Mouse (Mus musculus) limb, embryonic 12.5 days (tissue): ENCODE data around the gene Txndc11. TPM values are rescaled to one million over a fixed set of nuclear protein-coding genes. Genes with fewer than 3 reads are reported as not detected.

Experiments
- ATAC-seq: fragments of 200-750 bp; cut with Nextera tagmentation; 2 replicates; pipeline ENCODE4 v1.8.0; 2017; ENCODE audit warnings: low read depth, moderate TSS enrichment; ENCODE audit not compliant: insufficient number of reproducible peaks, insufficient read depth, low FRiP score, low TSS enrichment
- H3K27ac ChIP-seq: fragments of 300-500 bp; sonication (generic); 2 replicates; pipeline ENCODE4 v1.5.1; 2016; ENCODE audit warnings: mild to moderate bottlenecking, moderate library complexity
- H3K27me3 ChIP-seq: fragments of 300-500 bp; sonication (generic); 2 replicates; pipeline ENCODE4 v1.6.1; 2016; ENCODE audit warnings: mild to moderate bottlenecking, moderate library complexity
- H3K36me3 ChIP-seq: fragments of 300-500 bp; sonication (generic); 2 replicates; pipeline ENCODE4 v1.6.1; 2016; ENCODE audit warnings: mild to moderate bottlenecking, moderate library complexity
- H3K4me1 ChIP-seq: fragments of 300-500 bp; sonication (generic); replicated peaks from 2 replicates; pipeline ENCODE4 v1.6.1; 2016
- H3K4me2 ChIP-seq: fragments of 300-500 bp; sonication (generic); 2 replicates; pipeline ENCODE4 v1.6.1; 2016; ENCODE audit warnings: mild to moderate bottlenecking, moderate library complexity
- H3K4me3 ChIP-seq: fragments of 300-500 bp; sonication (generic); replicated peaks from 2 replicates; pipeline ENCODE4 v1.5.1; 2016; ENCODE audit warnings: mild to moderate bottlenecking
- H3K9ac ChIP-seq: fragments of 300-500 bp; sonication (generic); replicated peaks from 2 replicates; pipeline ENCODE4 v1.6.1; 2016; ENCODE audit warnings: mild to moderate bottlenecking, moderate library complexity
- H3K9me3 ChIP-seq: fragments of 300-500 bp; sonication (generic); 2 replicates; pipeline ENCODE4 v1.6.1; 2016; ENCODE audit warnings: mild to moderate bottlenecking, moderate library complexity
- WGBS: fragments of 180-500 bp; shearing (Covaris S2); methylation state at CpG from one replicate; pipeline ENCODE4 v1.1.7; 2016; 5-methylcytosine and 5-hydroxymethylcytosine counted together
- microRNA-seq: library from miRNA; unstranded; fragments of <30 nt; microRNA quantifications from one replicate; pipeline ENCODE4, GENCODE M21; 2017
- polyA plus RNA-seq: library from polyadenylated mRNA; unstranded; fragments of >200 nt; fragmentation: Nextera tagmentation; extraction: Ambion mirVana; gene quantifications from 2 replicates; pipeline ENCODE4 v1.2.1, GENCODE M21; 2016

Txndc11 gene
- polyA plus RNA-seq, 1 experiment from 2014 or later, result 39.5 TPM

DNA sequence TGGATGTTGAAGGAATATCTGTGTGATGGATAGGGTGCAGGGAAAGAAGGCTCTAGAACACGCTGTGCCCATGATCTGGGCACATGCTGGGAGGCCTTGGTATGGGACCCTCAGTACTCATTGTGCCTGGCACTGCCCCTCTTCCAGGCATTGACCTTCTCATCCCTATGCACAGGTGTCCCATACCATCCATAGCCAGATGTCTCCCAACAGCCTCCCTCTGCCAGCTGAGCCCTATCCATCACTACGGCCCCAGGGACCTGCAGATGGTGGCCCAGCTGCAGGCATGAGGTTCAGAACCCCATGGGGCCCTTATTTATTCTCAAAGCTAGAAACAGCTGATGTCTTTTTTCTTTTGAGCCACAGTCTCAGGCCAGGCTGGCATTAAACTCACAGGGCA, 93.8 kb downstream of the Txndc11 start:
- Histone ChIP-seq H3K27me3 (peaks cover 4% of the 10 kb centered on the region; the same call in 1 of the 2 replicates), H3K9me3 (no peaks in the 10 kb centered on the region), H3K4me1 (no peaks in the 10 kb centered on the region), H3K4me3 (no peak overlapping the region), H3K36me3 (no peaks in the 10 kb centered on the region), H3K27ac (no peak overlapping the region), H3K4me2 (no peak overlapping the region), H3K9ac (no peak overlapping the region)
- no peak for ATAC-seq
- 79% methylated on average over 2 of the region's 2 CpGs for WGBS

DNA sequence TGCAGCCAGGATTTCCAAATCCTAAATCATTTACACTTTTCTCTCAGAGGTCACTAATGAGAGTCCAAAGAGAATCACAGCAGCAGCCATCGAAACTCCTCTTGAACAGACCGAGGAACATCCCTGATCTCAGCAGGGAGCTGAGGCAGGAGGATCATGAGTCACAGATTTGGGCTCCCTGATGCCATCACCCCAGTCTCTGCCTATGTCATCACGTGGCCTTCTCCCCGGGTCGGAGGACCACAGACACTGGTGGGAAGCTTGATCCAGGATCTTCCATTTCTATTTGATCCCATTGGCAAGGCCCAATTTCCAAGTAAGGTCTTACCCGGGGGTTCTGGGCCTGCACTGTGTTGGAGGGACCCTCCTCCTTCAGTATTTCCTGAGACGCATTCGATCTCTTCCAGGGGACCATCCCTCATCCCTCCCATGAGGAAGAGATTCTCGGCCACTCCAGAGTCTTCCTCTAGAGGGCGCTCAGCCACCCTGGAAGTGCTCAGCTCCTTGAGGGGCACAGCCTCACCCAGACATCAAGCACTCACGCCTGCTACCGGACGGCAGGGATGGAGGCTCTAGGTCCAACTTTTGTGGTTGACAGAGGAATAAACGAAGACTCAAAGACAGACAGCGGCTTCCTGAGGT, 98.5 kb downstream of the Txndc11 start:
- Histone ChIP-seq H3K36me3 (no peaks in the 10 kb centered on the region), H3K4me1 (0 out of 2 replicates have a peak, but pooled peaks cover 5% of the 10 kb centered on the region), H3K9me3 (no peaks in the 10 kb centered on the region), H3K9ac (no peak overlapping the region), H3K27ac (no peak overlapping the region), H3K27me3 (peaks cover 4% of the 10 kb centered on the region; the same call in 1 of the 2 replicates), H3K4me2 (no peak overlapping the region), H3K4me3 (no peak overlapping the region)
- 24% methylated on average over 15 of the region's 15 CpGs for WGBS
- ATAC-seq, result no peak

DNA sequence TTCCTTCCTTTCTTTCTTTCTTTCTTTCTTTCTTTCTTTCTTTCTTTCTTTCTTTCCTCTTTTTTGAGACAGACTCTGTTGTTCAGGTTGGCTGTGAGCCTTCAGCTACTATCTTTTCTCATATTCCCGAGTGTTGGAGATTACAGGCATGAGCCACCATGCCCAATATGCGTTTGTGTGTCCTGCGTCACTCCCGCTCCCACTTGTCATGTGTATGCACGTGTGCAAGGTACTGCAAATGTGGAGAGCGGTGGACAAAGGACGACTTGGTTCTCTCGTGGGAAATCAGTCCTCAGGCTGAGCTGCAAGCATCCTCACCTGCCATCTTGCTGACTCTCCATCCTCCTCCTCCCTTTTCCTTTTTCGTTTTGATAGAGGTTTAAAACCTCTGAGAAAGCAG, 99.2 kb downstream of the Txndc11 start:
- Histone ChIP-seq H3K4me1 (0 out of 2 replicates have a peak, but pooled peaks cover 5% of the 10 kb centered on the region), H3K27me3 (peaks cover 4% of the 10 kb centered on the region; the same call in 1 of the 2 replicates), H3K9ac (no peak overlapping the region), H3K4me2 (no peak overlapping the region), H3K4me3 (no peak overlapping the region), H3K9me3 (no peaks in the 10 kb centered on the region), H3K36me3 (no peaks in the 10 kb centered on the region), H3K27ac (no peak overlapping the region)
- ATAC-seq, result no peak
- WGBS, result 87% methylated on average over 9 of the region's 9 CpGs

DNA sequence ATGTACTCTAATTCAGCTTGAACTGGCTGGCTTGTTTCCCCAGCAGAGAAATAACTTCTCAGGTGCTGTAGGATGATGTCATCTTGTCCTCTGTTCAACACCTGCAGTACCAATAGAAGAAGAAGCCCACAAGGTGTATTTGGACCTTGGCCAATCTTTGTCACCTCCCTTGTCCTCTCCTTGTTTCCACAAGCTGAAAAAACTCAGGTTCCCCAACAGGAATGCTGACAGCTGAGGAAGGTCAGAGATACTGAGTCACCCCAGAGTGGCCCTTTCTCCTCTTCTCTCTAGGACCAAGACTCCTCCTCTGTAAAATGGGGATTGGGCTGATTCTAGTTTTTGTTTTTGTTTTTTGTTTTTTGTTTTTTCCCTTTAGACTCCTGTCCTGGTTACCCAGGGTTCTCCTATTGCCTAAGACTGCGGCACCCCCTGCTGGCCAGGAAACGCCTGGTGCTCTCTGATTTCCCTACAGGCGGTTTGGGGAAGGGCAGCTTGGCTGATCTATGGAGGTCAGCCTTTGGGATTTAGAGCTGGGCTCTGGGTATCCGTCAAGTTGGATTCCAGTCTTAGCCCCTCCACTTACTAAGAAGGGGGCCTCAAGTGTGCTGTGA, 100.2 kb downstream of the Txndc11 start:
- H3K4me2 ChIP-seq, result no peak overlapping the region
- H3K4me1 ChIP-seq, result 0 out of 2 replicates have a peak, but pooled peaks cover 5% of the 10 kb centered on the region
- no peak overlapping the region for H3K4me3 ChIP-seq
- no peaks in the 10 kb centered on the region for H3K36me3 ChIP-seq
- H3K27me3 ChIP-seq, result peaks cover 4% of the 10 kb centered on the region; the same call in 1 of the 2 replicates
- no peak overlapping the region for H3K9ac ChIP-seq
- H3K27ac ChIP-seq, result no peak overlapping the region
- no peaks in the 10 kb centered on the region for H3K9me3 ChIP-seq
- 0 out of 2 replicates have a peak, but pooled peaks have one; percentile 57 for ATAC-seq
- under 1% methylated on average over 4 of the region's 4 CpGs for WGBS

DNA sequence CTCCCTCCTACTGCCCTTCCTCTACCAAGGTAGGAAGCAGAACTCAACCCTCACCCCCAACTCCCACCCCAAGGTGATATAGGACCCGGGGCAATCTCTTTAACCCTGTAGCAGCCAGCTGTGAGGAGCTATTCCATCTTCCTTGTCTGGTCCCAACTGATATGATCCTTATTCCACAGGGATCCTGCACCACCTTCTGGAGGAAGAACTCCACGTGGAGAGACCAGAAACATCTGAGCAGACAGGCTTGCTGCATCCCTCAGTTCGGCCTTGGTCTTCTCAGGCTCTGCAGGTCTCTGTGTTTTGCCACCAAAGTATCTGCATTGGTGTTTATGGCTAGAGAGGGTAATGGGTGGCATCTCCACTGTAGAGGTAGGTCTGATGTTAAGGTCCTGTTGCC, 103.1 kb downstream of the Txndc11 start:
- Histone ChIP-seq H3K36me3 (no peaks in the 10 kb centered on the region), H3K9ac (no peak overlapping the region), H3K27me3 (no peaks in the 10 kb centered on the region), H3K4me2 (no peak overlapping the region), H3K27ac (no peak overlapping the region), H3K4me1 (0 out of 2 replicates have a peak, but pooled peaks cover 5% of the 10 kb centered on the region), H3K4me3 (no peak overlapping the region), H3K9me3 (no peaks in the 10 kb centered on the region)
- no peak for ATAC-seq
- 57% methylated on average over 3 of the region's 3 CpGs for WGBS

DNA sequence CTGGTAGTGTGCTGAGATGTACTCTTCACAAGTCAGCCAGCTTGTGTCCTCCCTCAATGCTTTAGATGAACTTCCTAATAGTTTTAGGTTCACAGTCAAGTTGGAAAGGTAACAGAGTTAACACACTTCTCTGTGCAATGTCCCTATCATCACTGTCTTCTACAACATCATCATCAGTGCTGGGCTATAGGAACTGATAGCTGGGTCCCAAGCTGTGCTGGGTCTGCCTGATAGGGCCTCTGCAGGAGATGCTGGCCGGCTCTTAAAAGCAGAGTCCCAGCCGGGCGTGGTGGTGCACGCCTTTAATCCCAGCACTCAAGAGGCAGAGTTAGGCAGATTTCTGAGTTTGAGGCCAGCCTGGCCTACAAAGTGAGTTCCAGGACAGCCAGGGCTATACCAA, 103.6 kb downstream of the Txndc11 start:
- no peak for ATAC-seq
- H3K9ac ChIP-seq, result no peak overlapping the region
- no peaks in the 10 kb centered on the region for H3K27me3 ChIP-seq
- H3K36me3 ChIP-seq, result no peaks in the 10 kb centered on the region
- 0 out of 2 replicates have a peak, but pooled peaks cover 5% of the 10 kb centered on the region for H3K4me1 ChIP-seq
- no peaks in the 10 kb centered on the region for H3K9me3 ChIP-seq
- H3K4me3 ChIP-seq, result no peak overlapping the region
- H3K4me2 ChIP-seq, result no peak overlapping the region
- WGBS, result 81% methylated on average over 4 of the region's 4 CpGs
- H3K27ac ChIP-seq, result no peak overlapping the region

DNA sequence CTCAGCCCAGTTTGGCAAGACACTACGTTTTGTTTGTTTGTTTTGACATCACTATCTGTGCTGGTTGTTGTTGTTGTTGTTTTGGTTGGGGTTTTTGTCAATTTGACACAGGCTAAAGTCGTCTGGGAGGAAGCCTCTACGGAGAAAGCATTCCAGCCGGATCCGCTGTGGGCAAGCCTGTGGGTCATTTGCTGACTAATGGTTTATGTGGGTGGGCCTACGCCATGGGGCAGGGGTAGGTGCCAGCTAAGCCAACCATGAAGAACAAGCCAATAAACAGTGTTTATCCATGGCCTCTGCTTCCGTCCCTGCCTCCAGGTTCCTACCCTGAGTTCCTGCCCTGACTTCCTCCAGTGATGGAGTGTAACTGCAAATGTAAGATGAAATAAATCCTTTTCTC, 106.2 kb downstream of the Txndc11 start:
- Histone ChIP-seq H3K4me2 (no peak overlapping the region), H3K36me3 (no peaks in the 10 kb centered on the region)
- WGBS, result 82% methylated on average over 7 of the region's 7 CpGs

More for the DNA sequence above, 106.2 kb downstream of the Txndc11 start:
- H3K4me1 ChIP-seq, result no peaks in the 10 kb centered on the region
- no peak overlapping the region for H3K27ac ChIP-seq
- H3K4me3 ChIP-seq, result no peak overlapping the region
- ATAC-seq, result no peak
- H3K9me3 ChIP-seq, result no peaks in the 10 kb centered on the region
- no peaks in the 10 kb centered on the region for H3K27me3 ChIP-seq
- no peak overlapping the region for H3K9ac ChIP-seq

Small RNA genes lying within 50 kb of the gene (microRNA-seq; reads per million reads assigned to microRNA genes)
- gene Gm23935, result 139 reads per million, percentile 56 among the genes with 10 or more reads in this experiment

Other genes with a start within 250 kb of the Txndc11 start
- 40.3 and 46.6 TPM in 2 replicates for gene Snn, start 73.7 kb downstream of the Txndc11 start, polyA plus RNA-seq
- 103 TPM in 2 replicates for gene Litaf, start 68.5 kb downstream of the Txndc11 start, polyA plus RNA-seq
- gene Zc3h7a, start 41.7 kb upstream of the Txndc11 start, polyA plus RNA-seq, result 98.3 and 101 TPM in 2 replicates
- gene Rsl1d1, start 68.7 kb upstream of the Txndc11 start, polyA plus RNA-seq, result 224 and 225 TPM in 2 replicates
- 106 and 113 TPM in 2 replicates for gene Gspt1, start 119.7 kb upstream of the Txndc11 start, polyA plus RNA-seq
- 0.27 TPM in 1 of 2 replicates, not detected in the other for gene Tnfrsf17, start 179.2 kb upstream of the Txndc11 start, polyA plus RNA-seq
- 16.1 and 17.4 TPM in 2 replicates for gene Snx29, start 188.3 kb upstream of the Txndc11 start, polyA plus RNA-seq